Mouse (Mus musculus) pancreas, adult 10 weeks (tissue): ENCODE measurements around the gene Bin2. TPM values are rescaled to one million over a fixed set of nuclear protein-coding genes. Genes with fewer than 3 reads are reported as not detected.

Source experiments
- polyA plus RNA-seq: library from polyadenylated mRNA; stranded (reverse); fragments of 350-450 nt; fragmentation: Illumina TruSeq; extraction: RNeasy Lipid Tissue Mini Kit (QIAGEN cat#74804); gene quantifications from one replicate; pipeline ENCODE4 v1.2.3, GENCODE M21; 2015; ENCODE audit warnings: low read depth, low replicate concordance; ENCODE audit not compliant: insufficient read depth

The Bin2 gene
- 0.92 TPM for polyA plus RNA-seq

GRCm38 (mm10) chr15:100669337-100669736, at the start of gene Bin2:
Bin2 (minus strand) TSS chr15:100669553.

GRCm38 (mm10) chr15:100687430-100687971, 18.1 kb upstream of the Bin2 start, which contains the start of gene Cela1:
Cela1 (minus strand) TSS chr15:100687921.

GRCm38 (mm10) chr15:100636700-100637501, 32.5 kb downstream of the Bin2 start, which contains the start of gene Smagp:
Smagp (minus strand) TSS chr15:100636940.

GRCm38 (mm10) chr15:100614996-100615824, 54.1 kb downstream of the Bin2 start, which contains the start of gene Dazap2:
Dazap2 (plus strand) TSS chr15:100615349.

GRCm38 (mm10) chr15:100599276-100600046, 69.9 kb downstream of the Bin2 start, which contains the start of gene Pou6f1:
Pou6f1 (minus strand) TSS chr15:100599984.

Other genes with a start within 250 kb of the Bin2 start
- gene Gm5475, start 247.4 kb downstream of the Bin2 start, polyA plus RNA-seq, result not detected
- gene Slc11a2, start 244.5 kb downstream of the Bin2 start, polyA plus RNA-seq, result 7.8 TPM
- gene Letmd1, start 200.5 kb downstream of the Bin2 start, polyA plus RNA-seq, result 14.1 TPM
- gene Csrnp2, start 174.1 kb downstream of the Bin2 start, polyA plus RNA-seq, result 0.59 TPM
- gene Tfcp2, start 117.5 kb downstream of the Bin2 start, polyA plus RNA-seq, result 4.5 TPM
- 6.3 TPM for gene Pou6f1, start 69.6 kb downstream of the Bin2 start, polyA plus RNA-seq
- 33.7 TPM for gene Dazap2, start 54.2 kb downstream of the Bin2 start, polyA plus RNA-seq
- 13.7 TPM for gene Smagp, start 32.6 kb downstream of the Bin2 start, polyA plus RNA-seq
- 68,923 TPM for gene Cela1, start 18.4 kb upstream of the Bin2 start, polyA plus RNA-seq
- gene Galnt6, start 59.8 kb upstream of the Bin2 start, polyA plus RNA-seq, result 6.6 TPM
- gene Slc4a8, start 92.2 kb upstream of the Bin2 start, polyA plus RNA-seq, result 0.72 TPM
- gene Scn8a, start 200.3 kb upstream of the Bin2 start, polyA plus RNA-seq, result 0.50 TPM